Mouse (Mus musculus): Measurements from ENCODE around the gene Rnls.

Rnls gene

GRCm38 (mm10) chr19:33262421-33262820 lies 129.7 kb downstream of the Rnls start:
- no peak for DNase-seq (ENCODE audit: low spot score in 2 of 2)

- no peak for DNase-seq (ENCODE audit: low spot score in 2 of 2)
Measured at GRCm38 (mm10) chr19:33259164-33259563, 132.9 kb downstream of the Rnls start.

- DNase-seq (ENCODE audit: low spot score in 2 of 2) = no peak
Measured at GRCm38 (mm10) chr19:33253893-33254292, 138.2 kb downstream of the Rnls start.

- no peak for DNase-seq (ENCODE audit: low spot score in 2 of 2)
Measured at GRCm38 (mm10) chr19:33252226-33252625, 139.9 kb downstream of the Rnls start.

GRCm38 (mm10) chr19:33244196-33244595 lies 147.9 kb downstream of the Rnls start:
- no peak for DNase-seq (ENCODE audit: low spot score in 2 of 2)

GRCm38 (mm10) chr19:33240386-33240785 lies 151.7 kb downstream of the Rnls start:
- no peak for DNase-seq (ENCODE audit: low spot score in 2 of 2)

GRCm38 (mm10) chr19:33232902-33233301 lies 159.2 kb downstream of the Rnls start:
- DNase-seq (ENCODE audit: low spot score in 2 of 2) = no peak

- no peak for DNase-seq (ENCODE audit: low spot score in 2 of 2)
Measured at GRCm38 (mm10) chr19:33231303-33231702, 160.8 kb downstream of the Rnls start.

- peak; percentile 28 to 58 for DNase-seq (ENCODE audit: low spot score in 2 of 2)
Measured at GRCm38 (mm10) chr19:33227004-33227403, 165.1 kb downstream of the Rnls start.

GRCm38 (mm10) chr19:33225858-33226705 lies 166.0 kb downstream of the Rnls start:
- DNase-seq (ENCODE audit: low spot score in 2 of 2) = no peak

GRCm38 (mm10) chr19:33225002-33225376 lies 167.1 kb downstream of the Rnls start:
- no peak for DNase-seq (ENCODE audit: low spot score in 2 of 2)

GRCm38 (mm10) chr19:33224181-33225001 lies 167.7 kb downstream of the Rnls start:
- DNase-seq (ENCODE audit: low spot score in 2 of 2) = peak in 1 of 2 experiments; percentile 13

- DNase-seq (ENCODE audit: low spot score in 2 of 2) = no peak
Measured at GRCm38 (mm10) chr19:33223766-33224165, 168.3 kb downstream of the Rnls start.

GRCm38 (mm10) chr19:33223276-33223675 lies 168.8 kb downstream of the Rnls start:
- peak; percentile 9 to 43 for DNase-seq (ENCODE audit: low spot score in 2 of 2)

- DNase-seq (ENCODE audit: low spot score in 2 of 2) = no peak
Measured at GRCm38 (mm10) chr19:33222595-33223223, 169.4 kb downstream of the Rnls start.

- no peak for DNase-seq (ENCODE audit: low spot score in 2 of 2)
Measured at GRCm38 (mm10) chr19:33217791-33218300, 174.2 kb downstream of the Rnls start.

- DNase-seq (ENCODE audit: low spot score in 2 of 2) = no peak
Measured at GRCm38 (mm10) chr19:33209709-33210108, 182.4 kb downstream of the Rnls start.

- DNase-seq (ENCODE audit: low spot score in 2 of 2) = no peak
Measured at GRCm38 (mm10) chr19:33207991-33208390, 184.1 kb downstream of the Rnls start.

GRCm38 (mm10) chr19:33205389-33205788 lies 186.7 kb downstream of the Rnls start:
- no peak for DNase-seq (ENCODE audit: low spot score in 2 of 2)

GRCm38 (mm10) chr19:33202422-33202821 lies 189.7 kb downstream of the Rnls start:
- no peak for DNase-seq (ENCODE audit: low spot score in 2 of 2)

- no peak for DNase-seq (ENCODE audit: low spot score in 2 of 2)
Measured at GRCm38 (mm10) chr19:33201181-33201580, 190.9 kb downstream of the Rnls start.

GRCm38 (mm10) chr19:33192064-33192463 lies 200.0 kb downstream of the Rnls start:
- no peak for DNase-seq (ENCODE audit: low spot score in 2 of 2)

Data from urinary bladder, postnatal 36 days (tissue).